Mouse (Mus musculus) activated CD4-positive, CD25-positive, alpha-beta regulatory T cell (primary cell): ENCODE data around the gene Upp1. TPM values are rescaled to one million over a fixed set of nuclear protein-coding genes. Genes with fewer than 3 reads are reported as not detected.

Experiments used
- polyA plus RNA-seq, 2 experiments: library from polyadenylated mRNA; unstranded; fragments of 100-300 nt; shearing (Covaris generic); gene quantifications; one replicate each; pipeline ENCODE4 v1.2.1; 2017

Gene Upp1
- under 1 TPM; 0.20 to 0.76 TPM for polyA plus RNA-seq

DNA sequence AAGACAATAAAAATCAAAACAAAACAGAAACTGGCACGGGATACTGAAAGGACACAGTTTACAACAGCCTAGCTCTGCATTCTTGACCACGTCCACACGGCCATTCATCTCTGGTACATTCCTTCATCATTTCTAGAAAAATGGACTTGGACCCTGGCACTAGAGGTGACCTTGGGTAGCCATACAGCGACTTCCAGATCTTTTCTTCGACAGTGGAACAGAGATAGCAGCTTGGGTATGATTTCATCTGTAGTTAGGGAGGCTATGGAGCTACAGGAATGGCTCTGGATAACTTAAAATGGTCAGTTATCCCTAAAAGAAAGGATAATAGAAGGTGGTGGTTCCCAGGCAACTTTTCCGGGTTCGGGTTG lies at the start of gene Upp1:
Gene Upp1 (plus strand): TSS at position 54 of the 371 bp plus-strand sequence.

Other genes starting within 250 kb of the Upp1 start
- gene Pkd1l1, start 144.8 kb upstream of the Upp1 start, polyA plus RNA-seq = not detected
- 10 to 100 TPM in 1 of 2 experiments, 1 to 10 TPM in 1; 7.3 to 10.3 TPM for gene Hus1, start 106.9 kb upstream of the Upp1 start, polyA plus RNA-seq
- 1 to 10 TPM in 1 of 2 experiments, not detected in 1; 1.1 TPM for gene Gm11992, start 69.5 kb upstream of the Upp1 start, polyA plus RNA-seq
- not detected for gene Sun3, start 69.1 kb upstream of the Upp1 start, polyA plus RNA-seq
- gene Abca13, start 73.8 kb downstream of the Upp1 start, polyA plus RNA-seq = under 1 TPM in 1 of 2 experiments, not detected in 1; 0.09 TPM